Mouse (Mus musculus): ENCODE data around the gene Tab1.

Tab1 gene

DNA sequence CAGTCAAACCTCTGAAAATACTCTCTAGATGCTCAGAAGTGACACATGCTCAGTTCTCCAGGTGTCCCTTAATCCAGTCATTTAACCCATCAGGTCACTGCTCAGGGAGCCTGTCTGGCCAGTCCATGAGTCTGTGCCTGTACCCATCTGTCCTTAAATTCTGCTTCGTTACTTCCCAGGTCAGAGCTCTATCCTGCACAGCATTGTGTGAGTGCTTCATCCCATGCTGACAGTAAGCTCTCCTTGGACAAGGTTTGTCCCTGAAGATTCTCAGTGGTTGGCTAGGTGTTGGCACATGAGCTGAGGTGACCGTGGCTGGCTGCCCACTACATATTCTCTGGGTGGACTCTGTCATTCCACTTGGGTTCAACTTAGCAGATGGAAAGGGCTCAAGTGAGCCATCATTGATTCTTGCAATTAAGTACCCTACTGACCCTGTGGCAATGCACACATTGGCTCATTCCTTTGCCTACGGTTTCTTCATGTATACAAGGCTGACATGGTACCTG, 73.2 kb downstream of the Tab1 start:
- DNase-seq (ENCODE audit: low spot score): no peak

- DNase-seq (ENCODE audit: low spot score): no peak
Observed at GRCm38 (mm10) chr15:80208446-80208845, 75.5 kb downstream of the Tab1 start.

Data from layer of hippocampus, adult 9-10 months (tissue).